8 mouse cellular contexts compared by ENCODE assay signal in the genomic region with DNA sequence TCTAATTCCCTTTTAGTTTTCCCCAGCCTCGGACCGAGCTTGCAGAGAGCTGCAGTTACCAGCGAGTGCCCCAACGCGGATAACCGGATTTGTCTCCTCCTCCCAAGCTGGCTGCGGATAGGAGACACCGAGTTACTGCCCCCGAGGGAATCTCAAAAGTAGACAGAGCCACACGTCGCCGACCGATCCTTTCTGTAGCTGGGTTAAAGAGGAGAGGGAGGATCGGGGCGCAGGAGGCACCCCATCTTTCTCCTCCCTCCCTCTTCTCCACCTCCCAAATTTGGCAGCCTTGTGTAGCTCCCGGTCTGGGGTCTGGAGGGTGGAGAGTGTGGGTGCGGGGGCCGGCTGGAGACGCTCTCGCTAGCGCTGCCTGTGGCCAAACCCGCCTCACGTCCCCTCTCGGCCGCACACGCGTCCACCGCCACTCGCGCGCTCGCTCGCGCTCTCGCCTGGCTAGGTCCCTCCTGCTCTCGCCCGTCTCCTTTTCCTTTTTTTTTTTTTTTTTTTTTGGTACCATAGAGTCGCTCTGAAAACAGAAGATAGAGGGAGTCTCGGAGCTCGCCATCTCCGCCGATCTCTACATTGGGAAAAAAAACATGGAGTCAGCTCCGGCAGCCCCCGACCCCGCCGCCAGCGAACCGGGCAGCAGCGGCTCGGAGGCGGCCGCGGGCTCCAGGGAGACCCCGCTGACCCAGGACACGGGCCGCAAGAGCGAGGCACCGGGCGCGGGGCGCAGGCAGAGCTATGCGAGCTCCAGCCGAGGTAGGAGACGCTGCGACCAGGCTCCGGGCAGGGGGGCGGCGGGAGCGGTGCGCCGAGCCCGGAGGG. TPM values are rescaled to one million over a fixed set of nuclear protein-coding genes. Genes with fewer than 3 reads are reported as not detected.
A peak's percentile ranks its signal among the peaks of the same experiment; 100 is the strongest.
DNase-seq lines count a peak whose midpoint lies in the region; ATAC-seq lines count a peak whose summit lies in the region.
"Had no signal": no experiment of that assay in that cellular context is flagged by ENCODE, and none has a peak within 500 bp of the region (broad histone marks: within the 10 kb centered on the region; RNA-seq: fewer than 3 reads in every experiment).

A gene (plus strand): TSS at position 576 of the 828 bp plus-strand sequence.

- intact Hi-C loops in gastrocnemius, postnatal 36 days (cut with DNase I), result loop anchor here (2.0 to 10.0 kb wide), 4 partner anchors 34 to 639 kb away; no protein-coding TSS in a partner anchor
- intact Hi-C loops in left cerebral cortex, postnatal 14 days (cut with DNase I), result loop anchor here (2.0 to 10.0 kb wide), 2 partner anchors 419 to 639 kb away; no protein-coding TSS in a partner anchor

- H3K4me1 ChIP-seq in intestine, embryonic 14.5 days (replicated peaks; ENCODE audit: control insufficient read depth, insufficient read depth, low read length), result peaks cover 13% of the 10 kb centered on the region; the same call in 1 of the 2 replicates
- peaks cover 42% of the 10 kb centered on the region for H3K4me1 ChIP-seq in midbrain, embryonic 10.5 days
- H3K4me1 ChIP-seq in stomach, embryonic 14.5 days (ENCODE audit: control insufficient read depth, insufficient read depth, low read length), result peaks cover 5% of the 10 kb centered on the region; the same call in 1 of the 2 replicates

- WGBS in intestine, embryonic 14.5 days, result under 1% methylated on average over 72 of the region's 72 CpGs
- WGBS in midbrain, embryonic 10.5 days, result under 1% methylated on average over 66 of the region's 72 CpGs
- WGBS in stomach, embryonic 14.5 days, result under 1% methylated on average over 69 of the region's 72 CpGs

- peak; percentile 80 for ATAC-seq in intestine, embryonic 14.5 days (replicated peaks; ENCODE audit: low FRiP score, low TSS enrichment, low read depth)
- ATAC-seq in stomach, embryonic 14.5 days (ENCODE audit: insufficient number of reproducible peaks, insufficient read depth, low FRiP score, low read depth), result peak; percentile 85

- no peaks in the 10 kb centered on the region for H3K27me3 ChIP-seq in intestine, embryonic 14.5 days (replicated peaks; ENCODE audit: control insufficient read depth, insufficient read depth, low read length)
- H3K27me3 ChIP-seq in midbrain, embryonic 10.5 days (ENCODE audit: low read depth, poor library complexity, severe bottlenecking), result peaks cover 19% of the 10 kb centered on the region
- H3K27me3 ChIP-seq in stomach, embryonic 14.5 days (ENCODE audit: control insufficient read depth, insufficient read depth, low read length), result no peaks in the 10 kb centered on the region

- peak within 1 kb of the TSS; percentile 70 for H3K9ac ChIP-seq in intestine, embryonic 14.5 days (ENCODE audit: low read length)
- H3K9ac ChIP-seq in stomach, embryonic 14.5 days (replicated peaks; ENCODE audit: low read depth, low read length), result peak within 1 kb of the TSS; percentile 57

- H3K27ac ChIP-seq in intestine, embryonic 14.5 days (ENCODE audit: low read depth), result peak within 1 kb of the TSS; percentile 93
- peak within 1 kb of the TSS; percentile 93 for H3K27ac ChIP-seq in midbrain, embryonic 10.5 days (replicated peaks)
- H3K27ac ChIP-seq in stomach, embryonic 14.5 days (ENCODE audit: low read length), result peak within 1 kb of the TSS; percentile 97
- H3K27ac ChIP-seq: macrophage had no signal

- no peaks in the 10 kb centered on the region for H3K36me3 ChIP-seq in intestine, embryonic 14.5 days (ENCODE audit: control insufficient read depth, insufficient read depth, low read length)
- no peaks in the 10 kb centered on the region for H3K36me3 ChIP-seq in midbrain, embryonic 10.5 days
- no peaks in the 10 kb centered on the region for H3K36me3 ChIP-seq in stomach, embryonic 14.5 days (ENCODE audit: control insufficient read depth, insufficient read depth, low read length)

- H3K9me3 ChIP-seq in intestine, embryonic 14.5 days (ENCODE audit: control insufficient read depth, low read length), result no peaks in the 10 kb centered on the region
- H3K9me3 ChIP-seq in midbrain, embryonic 10.5 days (replicated peaks), result no peaks in the 10 kb centered on the region
- H3K9me3 ChIP-seq in stomach, embryonic 14.5 days (ENCODE audit: control insufficient read depth, low read depth, low read length), result no peaks in the 10 kb centered on the region

- peak within 1 kb of the TSS; percentile 78 for H3K4me2 ChIP-seq in intestine, embryonic 14.5 days (ENCODE audit: low read length)
- peak within 1 kb of the TSS; percentile 98 for H3K4me2 ChIP-seq in stomach, embryonic 14.5 days (replicated peaks; ENCODE audit: low read depth, low read length)

- peak; percentile 79 to 83 for DNase-seq in adrenal gland, postnatal 36 days
- DNase-seq in embryo, embryonic 11.5 days (ENCODE audit: low read depth, low spot score), result peak; percentile 57
- peak; percentile 50 to 69 for DNase-seq in gastrocnemius, postnatal 36 days
- DNase-seq in intestine, embryonic 14.5 days (ENCODE audit: low spot score), result peak; percentile 87
- DNase-seq in left cerebral cortex, postnatal 14 days (ENCODE audit: low spot score in 2 of 2), result peak; percentile 65 to 72
- peak; percentile 79 for DNase-seq in midbrain, embryonic 10.5 days (ENCODE audit: low spot score)

- peak within 1 kb of the TSS; percentile 76 for H3K4me3 ChIP-seq in intestine, embryonic 14.5 days (ENCODE audit: low read depth, low read length)
- peak within 1 kb of the TSS; percentile 86 for H3K4me3 ChIP-seq in midbrain, embryonic 10.5 days
- H3K4me3 ChIP-seq in stomach, embryonic 14.5 days (ENCODE audit: low read depth, low read length), result peak within 1 kb of the TSS; percentile 79

RNA-seq across cellular contexts. Expression of the gene that starts here (rescaled TPM):
- total RNA-seq in adrenal gland, postnatal 36 days (2021), result 100 to 1,000 TPM in 1 of 2 experiments, 10 to 100 TPM in 1; 56.5 to 109 TPM
- total RNA-seq in gastrocnemius, postnatal 36 days (2021), result 10 to 100 TPM; 58.8 to 76.8 TPM
- 4.4 and 6.0 TPM in 2 replicates for polyA plus RNA-seq in intestine, embryonic 14.5 days (2014; fragmentation: Nextera tagmentation; extraction: Ambion mirVana)
- 10 to 100 TPM; 50.0 to 66.1 TPM for total RNA-seq in left cerebral cortex, postnatal 14 days (2021)
- 4.1 and 4.9 TPM in 2 replicates for polyA plus RNA-seq in midbrain, embryonic 10.5 days (2016; fragmentation: Nextera tagmentation; extraction: Ambion mirVana)
- polyA plus RNA-seq in stomach, embryonic 14.5 days (2014; fragmentation: Nextera tagmentation; extraction: Ambion mirVana), result 7.1 and 8.6 TPM in 2 replicates

Comparison
In these comparisons a context has a peak if more than half of its experiments do, and no peak if none do; other contexts are left out.
1. Peak in every context shown above with its lines: DNase-seq, ATAC-seq, H3K4me3 ChIP-seq and H3K27ac ChIP-seq.